Mouse (Mus musculus): ENCODE data around the gene Vmn1r225. TPM values are rescaled to one million over a fixed set of nuclear protein-coding genes. Genes with fewer than 3 reads are reported as not detected.
"Not testable (repeated sequence)": the region's sequence is repeated elsewhere in the genome, so short reads cannot be mapped to it uniquely, and the experiment has no call there.

Gene Vmn1r225
- total RNA-seq (2021) = not detected
- long read RNA-seq, experiment 1 = 0 reads
- long read RNA-seq, experiment 2 = 0 reads

- no peak for DNase-seq (ENCODE audit: low spot score in 2 of 2)
These were observed at the start of gene Vmn1r225 for GRCm38 (mm10) chr17:20497858-20498257. Gene Vmn1r225, plus strand, starts transcription at chr17:20498158.

GRCm38 (mm10) chr17:20473311-20473710 lies 24.6 kb upstream of the Vmn1r225 start:
- DNase-seq (ENCODE audit: low spot score in 2 of 2) = no peak

- DNase-seq (ENCODE audit: low spot score in 2 of 2) = no peak
These were observed 16.7 kb upstream of the Vmn1r225 start, which contains the start of gene Vmn2r108 for GRCm38 (mm10) chr17:20481231-20481630. Gene Vmn2r108, minus strand, starts transcription at chr17:20481331.

GRCm38 (mm10) chr17:20508247-20508646 lies 10.3 kb downstream of the Vmn1r225 start:
- not testable (repeated sequence) for DNase-seq (ENCODE audit: low spot score in 2 of 2)

Other genes with a start within 250 kb of the Vmn1r225 start
- gene Vmn2r106, start 212.6 kb upstream of the Vmn1r225 start, total RNA-seq (2021) = not detected
- not detected for gene Vmn2r107, start 152.9 kb upstream of the Vmn1r225 start, total RNA-seq (2021)
- gene Vmn1r224, start 84.0 kb upstream of the Vmn1r225 start, total RNA-seq (2021) = not detected
- under 1 TPM; 0.05 TPM for gene Vmn2r108, start 16.8 kb upstream of the Vmn1r225 start, total RNA-seq (2021)
- not detected for gene Vmn2r109, start 66.6 kb downstream of the Vmn1r225 start, total RNA-seq (2021)
- gene Vmn2r110, start 98.3 kb downstream of the Vmn1r225 start, total RNA-seq (2021) = not detected
- gene Fpr-rs3, start 126.7 kb downstream of the Vmn1r225 start, total RNA-seq (2021) = not detected
- gene Vmn1r226, start 184.7 kb downstream of the Vmn1r225 start, total RNA-seq (2021) = not detected
- gene Vmn1r227, start 231.7 kb downstream of the Vmn1r225 start, total RNA-seq (2021) = not detected

All from layer of hippocampus, postnatal 14 days (tissue).